Mouse (Mus musculus) forebrain, embryonic 14.5 days (tissue): ENCODE measurements around the gene Krt90. TPM values are rescaled to one million over a fixed set of nuclear protein-coding genes. Genes with fewer than 3 reads are reported as not detected.
"Not testable (repeated sequence)": the region's sequence is repeated elsewhere in the genome, so short reads cannot be mapped to it uniquely, and the experiment has no call there.

Source experiments
- ATAC-seq: fragments of 200-750 bp; cut with Nextera tagmentation; 2 replicates; pipeline ENCODE4 v1.8.0; 2017; ENCODE audit warnings: mild to moderate bottlenecking, moderate library complexity
- DNase-seq: peaks from one replicate; pipeline ENCODE4 v3.0.0-alpha.2; 2015; ENCODE audit warnings: low spot score
- H3K27ac ChIP-seq: fragments of 300-500 bp; sonication (generic); 2 replicates; pipeline ENCODE4 v1.5.1; 2014; ENCODE audit warnings: low read depth, mild to moderate bottlenecking, control low read depth, low read length, moderate library complexity
- H3K27me3 ChIP-seq: fragments of 300-500 bp; sonication (generic); replicated peaks from 2 replicates; pipeline ENCODE4 v1.6.1; 2014; ENCODE audit warnings: low read length, control low read depth, mixed read lengths; ENCODE audit not compliant: control insufficient read depth, insufficient read depth
- H3K36me3 ChIP-seq: fragments of 300-500 bp; sonication (generic); 2 replicates; pipeline ENCODE4 v1.6.1; 2014; ENCODE audit warnings: low read length, control low read depth; ENCODE audit not compliant: control insufficient read depth, insufficient read depth
- H3K4me1 ChIP-seq: fragments of 300-500 bp; sonication (generic); 2 replicates; pipeline ENCODE4 v1.6.1; 2014; ENCODE audit warnings: antibody characterized with exemption, low read length, control low read depth; ENCODE audit not compliant: control insufficient read depth, insufficient read depth
- H3K4me2 ChIP-seq: fragments of 300-500 bp; sonication (generic); 2 replicates; pipeline ENCODE4 v1.6.1; 2014; ENCODE audit warnings: mild to moderate bottlenecking, control low read depth, low read length
- H3K4me3 ChIP-seq: fragments of 300-500 bp; sonication (generic); 2 replicates; pipeline ENCODE4 v1.5.1; 2014; ENCODE audit warnings: low read depth, low read length, control low read depth
- H3K9ac ChIP-seq: fragments of 300-500 bp; sonication (generic); 2 replicates; pipeline ENCODE4 v1.6.1; 2014; ENCODE audit warnings: mild to moderate bottlenecking, low read length, control low read depth, moderate library complexity
- H3K9me3 ChIP-seq: fragments of 300-500 bp; sonication (generic); replicated peaks from 2 replicates; pipeline ENCODE4 v1.6.1; 2016; ENCODE audit warnings: low read length, control low read depth, mixed read lengths; ENCODE audit not compliant: control insufficient read depth
- WGBS: fragments of 180-500 bp; shearing (Covaris S2); extraction: QIAGEN DNeasy Blood & Tissue Kit; methylation state at CpG from one replicate; pipeline ENCODE4 v1.1.7; 2014; 5-methylcytosine and 5-hydroxymethylcytosine counted together
- polyA plus RNA-seq: library from polyadenylated mRNA; unstranded; fragments of >200 nt; fragmentation: Nextera tagmentation; extraction: Ambion mirVana; gene quantifications from 2 replicates; pipeline ENCODE4 v1.2.1, GENCODE M21; 2014

The Krt90 gene
- polyA plus RNA-seq, 1 experiment from 2014 or later = 0.10 TPM

GRCm38 (mm10) chr15:101536054-101536850 is 26.5 kb downstream of the Krt90 start:
- Histone ChIP-seq H3K4me2 (no peak overlapping the region), H3K9ac (no peak overlapping the region), H3K4me3 (no peak overlapping the region), H3K9me3 (no peaks in the 10 kb centered on the region), H3K4me1 (no peaks in the 10 kb centered on the region), H3K36me3 (no peaks in the 10 kb centered on the region), H3K27ac (no peak overlapping the region), H3K27me3 (no peaks in the 10 kb centered on the region)
- 82% methylated on average over 9 of the region's 9 CpGs for WGBS
- DNase-seq = no peak
- no peak for ATAC-seq

GRCm38 (mm10) chr15:101532720-101533119 is 30.0 kb downstream of the Krt90 start, which contains the start of gene Krt84:
Gene Krt84 (minus strand): TSS chr15:101532820.
- H3K27me3 ChIP-seq = no peaks in the 10 kb centered on the region
- no peaks in the 10 kb centered on the region for H3K9me3 ChIP-seq
- no peak within 1 kb of the TSS for H3K4me2 ChIP-seq
- H3K4me3 ChIP-seq = no peak within 1 kb of the TSS
- H3K4me1 ChIP-seq = no peaks in the 10 kb centered on the region
- 84% methylated on average over 7 of the region's 7 CpGs for WGBS
- H3K36me3 ChIP-seq = no peaks in the 10 kb centered on the region
- no peak for DNase-seq
- H3K27ac ChIP-seq = no peak within 1 kb of the TSS
- no peak for ATAC-seq
- no peak within 1 kb of the TSS for H3K9ac ChIP-seq

DNA sequence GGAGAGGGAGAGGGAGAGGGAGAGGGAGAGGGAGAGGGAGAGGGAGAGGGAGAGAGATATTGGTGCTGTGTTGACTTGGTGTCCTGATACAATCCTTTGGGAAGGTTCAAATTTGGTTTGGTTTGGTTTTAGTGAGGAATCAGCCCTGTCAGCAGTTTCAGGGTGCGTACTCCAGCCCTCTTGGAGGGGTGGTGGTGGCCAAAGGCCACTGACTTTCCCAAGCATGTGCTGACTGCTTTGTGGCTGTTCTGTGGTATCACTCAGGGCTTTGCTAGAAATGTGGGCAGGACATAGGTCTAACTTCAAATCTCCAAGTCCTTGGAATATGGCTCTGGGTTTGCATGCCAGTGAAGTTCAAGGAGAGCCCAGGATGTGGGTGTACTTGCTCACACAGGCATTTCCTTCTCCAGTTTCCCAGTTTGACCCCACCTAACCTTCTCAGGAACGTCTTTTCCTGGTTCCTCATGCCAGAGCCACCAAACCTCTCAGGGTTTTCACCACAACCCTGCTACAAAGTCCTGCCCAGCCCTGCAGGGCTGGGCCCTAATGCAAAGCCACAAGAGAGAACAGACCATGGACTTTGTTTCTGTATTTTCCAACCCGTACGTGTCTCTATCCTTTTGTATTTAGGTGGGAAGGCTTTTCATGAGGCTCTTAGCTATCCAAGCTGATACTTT is 40.1 kb downstream of the Krt90 start:
- WGBS = 73% methylated on average over 4 of the region's 4 CpGs
- no peak overlapping the region for H3K27ac ChIP-seq
- no peak overlapping the region for H3K4me2 ChIP-seq
- no peaks in the 10 kb centered on the region for H3K9me3 ChIP-seq
- no peaks in the 10 kb centered on the region for H3K36me3 ChIP-seq
- no peak for DNase-seq
- no peaks in the 10 kb centered on the region for H3K27me3 ChIP-seq
- H3K4me1 ChIP-seq = no peaks in the 10 kb centered on the region
- ATAC-seq = no peak
- H3K9ac ChIP-seq = no peak overlapping the region
- H3K4me3 ChIP-seq = no peak overlapping the region

GRCm38 (mm10) chr15:101519792-101520191 is 43.0 kb downstream of the Krt90 start:
- H3K9me3 ChIP-seq = no peaks in the 10 kb centered on the region
- H3K27ac ChIP-seq = no peak overlapping the region
- no peaks in the 10 kb centered on the region for H3K4me1 ChIP-seq
- DNase-seq (peak; percentile 90), ATAC-seq (no peak)
- H3K27me3 ChIP-seq = no peaks in the 10 kb centered on the region
- H3K4me2 ChIP-seq = no peak overlapping the region
- WGBS = 15% methylated on average over 2 of the region's 2 CpGs
- no peak overlapping the region for H3K4me3 ChIP-seq
- H3K9ac ChIP-seq = no peak overlapping the region
- no peaks in the 10 kb centered on the region for H3K36me3 ChIP-seq

DNA sequence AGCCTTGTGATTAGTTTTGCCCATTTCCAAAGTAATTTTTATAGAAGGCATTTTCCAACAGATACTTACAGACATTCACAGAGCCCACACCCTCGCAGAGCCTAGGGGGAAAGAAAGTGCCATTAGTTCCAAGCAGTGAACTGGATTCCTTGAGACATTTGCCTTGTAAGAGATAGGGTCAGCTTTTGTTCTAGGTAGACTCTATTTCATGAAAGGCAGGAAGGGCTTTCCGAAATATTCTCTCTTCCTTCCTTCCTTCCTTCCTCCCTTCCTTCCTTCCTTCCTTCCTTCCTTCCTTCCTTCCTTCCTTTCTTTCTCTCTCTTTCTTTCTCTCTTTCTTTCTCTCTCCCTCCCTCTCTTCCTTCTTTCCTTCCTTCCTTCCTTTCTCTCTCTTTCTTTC is 45.6 kb downstream of the Krt90 start, which contains the start of gene Gm49425:
Gene Gm49425, minus strand, starts transcription at position 101 of the 400 bp plus-strand sequence.
- WGBS = 77% methylated on average over 2 of the region's 2 CpGs
- H3K9me3 ChIP-seq, H3K27ac ChIP-seq, ATAC-seq, DNase-seq, H3K4me1 ChIP-seq, H3K36me3 ChIP-seq, H3K4me3 ChIP-seq, H3K27me3 ChIP-seq, H3K4me2 ChIP-seq, H3K9ac ChIP-seq: not testable (repeated sequence)

- no peak overlapping the region for H3K27ac ChIP-seq
- no peak for ATAC-seq
- H3K4me2 ChIP-seq = no peak overlapping the region
- DNase-seq = no peak
- WGBS = 86% methylated on average over 9 of the region's 9 CpGs
- no peaks in the 10 kb centered on the region for H3K9me3 ChIP-seq
- no peaks in the 10 kb centered on the region for H3K4me1 ChIP-seq
- H3K9ac ChIP-seq = no peak overlapping the region
- no peaks in the 10 kb centered on the region for H3K36me3 ChIP-seq
- no peaks in the 10 kb centered on the region for H3K27me3 ChIP-seq
- no peak overlapping the region for H3K4me3 ChIP-seq
These were observed 54.5 kb downstream of the Krt90 start for GRCm38 (mm10) chr15:101508247-101508646.

GRCm38 (mm10) chr15:101506896-101507758 is 55.6 kb downstream of the Krt90 start:
- Histone ChIP-seq H3K27me3 (no peaks in the 10 kb centered on the region), H3K4me3 (no peak overlapping the region), H3K9ac (no peak overlapping the region), H3K9me3 (no peaks in the 10 kb centered on the region), H3K36me3 (no peaks in the 10 kb centered on the region), H3K27ac (no peak overlapping the region), H3K4me2 (no peak overlapping the region), H3K4me1 (no peaks in the 10 kb centered on the region)
- WGBS = 79% methylated on average over 14 of the region's 14 CpGs
- no peak for ATAC-seq
- DNase-seq = no peak
